Mouse (Mus musculus): ENCODE data around the gene Tcf7l2.

Tcf7l2 gene

GRCm38 (mm10) chr19:55867255-55867654, 125.6 kb downstream of the Tcf7l2 start:
- DNase-seq = no peak

GRCm38 (mm10) chr19:55867905-55868304, 126.3 kb downstream of the Tcf7l2 start:
- DNase-seq = no peak

GRCm38 (mm10) chr19:55868597-55868996, 127.0 kb downstream of the Tcf7l2 start:
- no peak for DNase-seq

GRCm38 (mm10) chr19:55870825-55871224, 129.2 kb downstream of the Tcf7l2 start:
- no peak for DNase-seq

GRCm38 (mm10) chr19:55871496-55871895, 129.9 kb downstream of the Tcf7l2 start:
- DNase-seq = no peak

- no peak for DNase-seq
Observed at GRCm38 (mm10) chr19:55873221-55873620, 131.6 kb downstream of the Tcf7l2 start.

- no peak for DNase-seq
Observed at GRCm38 (mm10) chr19:55876501-55876900, 134.9 kb downstream of the Tcf7l2 start.

- DNase-seq = peak; percentile 14
Observed at GRCm38 (mm10) chr19:55877404-55877915, 135.8 kb downstream of the Tcf7l2 start.

GRCm38 (mm10) chr19:55880664-55881359, 139.2 kb downstream of the Tcf7l2 start:
- no peak for DNase-seq

- DNase-seq = no peak
Observed at GRCm38 (mm10) chr19:55886536-55886935, 144.9 kb downstream of the Tcf7l2 start.

GRCm38 (mm10) chr19:55891692-55892183, 150.1 kb downstream of the Tcf7l2 start:
- DNase-seq = no peak

GRCm38 (mm10) chr19:55893557-55893956, 151.9 kb downstream of the Tcf7l2 start:
- no peak for DNase-seq

GRCm38 (mm10) chr19:55894396-55894795, 152.8 kb downstream of the Tcf7l2 start:
- DNase-seq = no peak

GRCm38 (mm10) chr19:55895317-55895716, 153.7 kb downstream of the Tcf7l2 start:
- DNase-seq = no peak

- no peak for DNase-seq
Observed at GRCm38 (mm10) chr19:55895807-55896420, 154.3 kb downstream of the Tcf7l2 start.

- no peak for DNase-seq
Observed at GRCm38 (mm10) chr19:55896629-55897028, 155.0 kb downstream of the Tcf7l2 start.

- DNase-seq = no peak
Observed at GRCm38 (mm10) chr19:55902573-55903385, 161.2 kb downstream of the Tcf7l2 start.

- no peak for DNase-seq
Observed at GRCm38 (mm10) chr19:55909039-55909438, 167.4 kb downstream of the Tcf7l2 start.

- no peak for DNase-seq
Observed at GRCm38 (mm10) chr19:55911941-55912340, 170.3 kb downstream of the Tcf7l2 start.

- DNase-seq = no peak
Observed at GRCm38 (mm10) chr19:55912813-55913212, 171.2 kb downstream of the Tcf7l2 start.

- no peak for DNase-seq
Observed at GRCm38 (mm10) chr19:55913585-55913984, 172.0 kb downstream of the Tcf7l2 start.

GRCm38 (mm10) chr19:55914614-55915211, 173.1 kb downstream of the Tcf7l2 start:
- no peak for DNase-seq

GRCm38 (mm10) chr19:55915506-55915905, 173.9 kb downstream of the Tcf7l2 start:
- DNase-seq = no peak

Data from cerebellum, adult 8-10 months (tissue).